Mouse (Mus musculus): Measurements from ENCODE around the gene Lss.

Gene Lss

GRCm38 (mm10) chr10:76531375-76531774 is at the start of gene Lss:
Gene Lss, plus strand, starts transcription at chr10:76531588.
- CTCF ChIA-PET: no interaction called here

GRCm38 (mm10) chr10:76486302-76486701 is 45.1 kb upstream of the Lss start:
- CTCF ChIA-PET: no interaction called here

DNA sequence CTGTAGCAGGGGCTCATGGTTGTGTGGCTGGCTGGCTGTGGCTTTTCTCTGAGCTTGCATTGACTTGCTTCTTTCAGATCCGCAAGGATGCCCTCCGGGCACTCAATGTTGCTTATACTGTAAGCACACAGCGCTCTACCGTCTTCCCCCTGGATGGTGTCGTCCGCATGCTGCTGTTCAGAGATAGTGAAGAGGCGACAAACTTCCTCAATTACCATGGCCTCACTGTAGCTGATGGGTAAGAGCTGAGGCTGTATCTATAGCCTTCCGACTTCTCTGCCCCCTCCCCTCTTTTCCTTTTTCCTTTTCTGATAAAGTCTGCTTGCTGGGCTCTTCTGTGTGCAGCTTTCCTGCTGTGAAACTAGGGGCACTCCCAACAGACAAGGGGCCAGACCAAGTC is 43.1 kb upstream of the Lss start:
- CTCF ChIA-PET: no interaction called here

DNA sequence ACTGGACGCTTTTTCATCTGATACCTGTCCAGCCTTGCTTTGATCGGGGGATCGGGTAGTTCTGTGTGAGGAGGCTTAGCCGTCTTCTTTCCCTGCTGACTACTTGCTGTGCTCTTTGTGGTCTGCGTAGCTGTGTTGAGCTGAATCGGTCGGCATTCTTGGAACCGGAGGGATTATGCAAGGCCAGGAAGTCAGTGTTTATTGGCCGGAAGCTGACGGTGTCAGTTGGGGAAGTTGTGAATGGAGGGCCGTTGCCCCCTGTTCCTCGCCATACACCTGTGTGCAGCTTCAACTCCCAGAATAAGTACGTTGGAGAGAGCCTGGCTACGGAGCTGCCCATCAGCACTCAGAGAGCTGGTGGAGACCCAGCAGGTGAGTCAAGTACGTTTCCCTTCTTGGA is 42.2 kb upstream of the Lss start:
- CTCF ChIA-PET: no interaction called here

DNA sequence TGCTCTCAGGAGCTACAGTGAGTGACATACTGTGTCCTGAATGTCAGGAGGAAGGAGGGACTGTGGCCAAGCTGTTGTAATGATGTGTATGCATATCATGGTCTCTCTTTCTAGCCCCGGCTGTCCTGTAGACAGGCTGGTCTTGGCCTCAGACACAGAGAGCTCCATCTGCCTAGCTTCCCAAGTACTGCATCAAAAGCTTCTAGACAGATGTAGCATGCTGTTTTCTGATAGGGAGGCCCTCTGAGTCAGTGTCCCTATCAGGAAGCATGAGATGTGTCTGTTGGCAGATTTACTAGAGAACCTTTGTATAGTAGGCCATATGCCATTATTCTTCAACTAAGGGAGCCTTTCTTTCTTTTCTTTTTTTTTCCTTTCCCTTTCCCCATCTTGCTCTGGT is 37.9 kb upstream of the Lss start:
- CTCF ChIA-PET: no interaction called here

DNA sequence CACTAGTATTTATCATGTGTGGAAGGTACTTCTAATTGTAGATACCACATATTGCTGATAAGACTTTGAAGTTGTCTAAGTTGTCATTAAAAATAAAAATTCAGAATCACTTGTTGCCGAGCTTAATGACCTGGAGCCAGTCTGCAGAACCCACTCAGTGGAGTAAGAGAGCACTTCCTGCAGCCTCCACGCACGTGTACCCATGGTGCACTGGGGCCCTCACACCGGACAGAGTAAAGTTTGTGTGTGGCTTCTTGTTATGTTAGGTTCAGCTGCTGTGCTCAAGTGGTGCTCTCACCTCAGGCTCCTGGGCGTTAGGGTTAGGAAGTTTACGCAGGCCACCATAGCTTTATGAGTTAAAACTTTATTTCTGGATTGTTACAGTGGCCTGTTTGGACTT is 35.9 kb upstream of the Lss start:
- CTCF ChIA-PET: no interaction called here

GRCm38 (mm10) chr10:76496366-76496765 is 35.0 kb upstream of the Lss start:
- CTCF ChIA-PET: no interaction called here

- CTCF ChIA-PET: no interaction called here
Observed at GRCm38 (mm10) chr10:76497522-76497921, 33.9 kb upstream of the Lss start.

GRCm38 (mm10) chr10:76504271-76504943 is 27.0 kb upstream of the Lss start:
- CTCF ChIA-PET: no interaction called here

DNA sequence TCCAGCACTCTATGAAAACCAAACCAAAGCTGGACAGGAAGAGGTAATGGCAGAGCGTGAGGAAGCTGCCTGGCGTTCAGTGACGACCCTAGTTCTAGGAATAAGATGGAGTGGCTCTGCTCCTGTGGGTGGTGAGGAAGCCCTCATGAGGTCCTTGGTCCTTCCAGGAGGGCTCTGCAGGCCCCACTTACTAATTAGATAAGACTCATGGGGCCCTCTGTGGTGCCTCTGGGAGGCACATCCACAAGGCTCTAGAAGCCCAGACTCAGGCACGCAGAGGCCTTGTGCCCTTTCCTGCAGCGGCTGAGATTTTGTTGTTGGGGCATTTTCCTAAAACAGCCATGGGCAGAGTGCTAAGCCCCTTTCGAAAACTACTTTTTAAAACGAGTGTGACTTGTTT is 25.5 kb upstream of the Lss start:
- CTCF ChIA-PET: no interaction called here

DNA sequence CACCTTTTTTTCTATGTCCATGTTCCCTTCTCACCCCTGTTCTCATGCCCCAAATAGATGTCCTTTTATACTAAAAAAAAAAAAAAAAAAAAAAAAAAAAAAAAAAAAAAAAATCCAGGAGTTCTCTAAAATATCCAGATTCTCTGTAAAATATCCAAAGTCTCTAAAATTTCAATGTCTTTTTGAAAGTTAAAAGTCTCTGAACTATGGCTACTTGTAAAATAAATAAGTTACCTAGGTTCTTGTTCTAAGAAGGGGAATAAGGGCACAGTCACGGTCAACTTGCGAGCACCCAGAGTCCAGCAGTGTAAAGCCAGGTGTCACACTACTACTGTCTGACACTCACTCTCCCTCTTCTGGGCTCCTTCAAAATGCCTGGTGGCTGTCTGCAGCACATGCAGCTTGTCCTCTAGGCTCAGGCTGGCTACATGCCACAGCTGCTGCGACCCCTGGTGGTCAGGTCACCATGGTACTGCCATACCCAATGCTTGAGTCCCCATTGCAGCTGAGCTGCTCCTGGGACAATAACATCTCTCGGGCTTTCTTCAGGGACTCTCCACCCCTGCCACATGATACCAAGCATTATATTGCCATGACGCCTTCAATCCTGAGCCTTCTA is 18.3 kb upstream of the Lss start:
- CTCF ChIA-PET: interaction anchor here (0.7 kb wide), 1 partner anchor 10 kb away, joined by 7 read pairs; no protein-coding TSS in a partner anchor

GRCm38 (mm10) chr10:76530922-76531321 is 466 bp upstream of the Lss start:
- CTCF ChIA-PET: no interaction called here

DNA sequence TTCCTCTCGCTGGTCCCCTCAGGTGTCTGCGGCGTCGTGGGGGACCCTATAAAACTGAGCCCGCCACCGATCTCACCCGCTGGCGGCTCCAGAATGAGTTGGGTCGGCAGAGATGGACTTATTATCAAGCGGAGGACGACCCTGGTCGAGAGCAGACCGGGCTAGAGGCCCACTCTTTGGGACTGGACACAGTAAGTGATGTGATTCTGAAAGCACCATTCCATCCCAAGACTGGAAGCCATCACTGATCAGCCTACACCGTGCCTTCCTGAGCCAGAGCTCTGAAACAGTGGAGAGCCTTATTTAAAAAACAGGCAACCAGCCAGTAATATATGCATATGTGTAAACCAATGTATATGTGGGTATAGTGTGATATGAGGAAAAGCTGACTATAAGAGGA is 440 bp downstream of the Lss start:
- CTCF ChIA-PET: no interaction called here

GRCm38 (mm10) chr10:76535526-76535925 is 4.1 kb downstream of the Lss start:
- CTCF ChIA-PET: no interaction called here

DNA sequence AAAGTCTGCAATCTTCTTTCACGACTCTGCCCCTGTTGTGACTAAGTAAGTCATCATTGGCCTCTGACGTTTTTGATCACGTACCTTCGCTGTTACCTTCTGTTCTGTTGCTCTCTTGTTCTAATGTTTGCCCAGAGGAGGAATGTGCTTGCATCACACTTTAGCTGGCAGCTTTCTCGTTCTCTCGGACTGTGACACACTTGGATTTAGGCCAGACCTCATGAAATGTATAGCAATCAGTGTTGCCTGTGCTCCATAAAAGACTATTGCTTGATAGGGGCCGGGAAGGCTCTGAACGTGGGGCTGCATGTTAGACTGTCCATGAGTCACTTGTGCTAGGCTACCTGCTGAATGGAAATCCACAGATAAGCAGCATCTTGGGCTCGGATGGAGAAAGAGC is 6.2 kb downstream of the Lss start:
- CTCF ChIA-PET: no interaction called here

DNA sequence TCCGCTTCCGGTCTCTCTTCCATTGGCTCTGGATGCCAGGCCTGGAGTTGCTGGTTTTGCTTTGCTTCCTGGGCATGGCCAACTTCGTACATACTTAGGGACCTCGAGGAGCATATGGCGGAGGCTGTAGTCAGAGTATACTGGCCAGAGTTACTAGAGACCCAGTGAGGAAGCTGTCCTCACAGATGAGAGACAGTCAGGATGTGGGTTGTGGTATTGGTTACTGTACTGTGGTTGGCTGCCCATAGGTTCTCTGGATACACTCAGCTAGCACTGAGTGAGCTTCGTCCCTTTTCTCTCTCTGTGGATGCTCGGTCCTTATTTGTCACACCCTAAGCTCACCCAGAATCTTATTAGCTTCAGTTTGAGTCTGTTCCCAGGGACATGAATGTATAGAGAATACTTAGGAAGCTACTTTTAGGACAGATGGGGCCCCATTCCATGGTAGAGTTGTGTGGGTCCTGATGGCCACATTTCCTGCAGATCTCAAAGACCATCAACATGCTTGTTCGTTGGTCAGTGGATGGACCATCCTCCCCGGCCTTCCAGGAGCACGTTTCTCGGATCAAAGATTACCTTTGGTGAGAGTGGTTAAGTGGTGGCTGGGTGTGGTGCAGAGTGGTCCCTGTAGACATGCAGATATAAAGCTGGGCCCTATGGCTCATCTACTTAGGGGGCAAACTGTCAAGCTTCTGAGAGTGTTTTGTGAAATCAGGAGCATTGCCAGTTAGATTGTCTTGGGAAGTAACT is 10.1 kb downstream of the Lss start:
- CTCF ChIA-PET: no interaction called here

DNA sequence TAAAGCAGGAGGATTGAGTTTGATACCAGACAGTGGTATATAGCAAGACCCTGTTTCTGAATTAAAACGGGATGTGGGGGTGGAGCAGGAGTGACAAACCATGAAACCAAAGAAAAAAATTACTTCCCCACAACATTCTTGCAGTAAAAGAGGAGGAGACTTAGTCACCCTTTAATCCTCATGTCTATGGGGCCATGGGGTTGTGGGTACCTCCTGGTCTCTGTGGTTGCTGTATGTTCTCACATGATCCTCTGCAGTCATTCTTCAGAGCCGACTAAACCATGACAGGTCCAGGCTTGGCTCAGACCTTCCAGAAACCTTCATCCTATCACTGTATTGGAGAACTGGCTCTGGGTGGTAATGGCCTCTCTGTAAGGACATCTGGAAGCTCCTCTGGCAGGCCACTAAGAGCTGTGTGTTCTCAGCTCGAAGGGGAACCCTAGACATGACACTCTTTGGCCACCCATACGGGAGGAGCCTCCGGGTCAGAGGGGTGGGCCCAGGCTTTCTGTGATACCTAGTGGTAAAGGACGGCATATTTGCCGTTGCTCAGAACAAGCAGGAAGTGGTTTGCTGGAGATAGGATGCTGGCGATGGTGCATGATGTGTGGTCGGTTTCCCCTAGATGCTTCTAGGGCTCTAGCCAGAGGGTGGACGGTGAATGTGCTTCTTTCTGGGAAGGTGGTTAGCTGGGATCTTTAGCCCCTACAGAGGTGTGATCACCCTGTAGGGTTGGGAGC is 11.4 kb downstream of the Lss start:
- CTCF ChIA-PET: no interaction called here

- CTCF ChIA-PET: no interaction called here
Observed at GRCm38 (mm10) chr10:76546566-76546965, 15.2 kb downstream of the Lss start.

- CTCF ChIA-PET: no interaction called here
Observed at GRCm38 (mm10) chr10:76548218-76548617, 16.8 kb downstream of the Lss start.

GRCm38 (mm10) chr10:76550458-76550857 is 19.1 kb downstream of the Lss start:
- CTCF ChIA-PET: no interaction called here

- CTCF ChIA-PET: no interaction called here
Observed at GRCm38 (mm10) chr10:76551556-76551955, 20.2 kb downstream of the Lss start.

DNA sequence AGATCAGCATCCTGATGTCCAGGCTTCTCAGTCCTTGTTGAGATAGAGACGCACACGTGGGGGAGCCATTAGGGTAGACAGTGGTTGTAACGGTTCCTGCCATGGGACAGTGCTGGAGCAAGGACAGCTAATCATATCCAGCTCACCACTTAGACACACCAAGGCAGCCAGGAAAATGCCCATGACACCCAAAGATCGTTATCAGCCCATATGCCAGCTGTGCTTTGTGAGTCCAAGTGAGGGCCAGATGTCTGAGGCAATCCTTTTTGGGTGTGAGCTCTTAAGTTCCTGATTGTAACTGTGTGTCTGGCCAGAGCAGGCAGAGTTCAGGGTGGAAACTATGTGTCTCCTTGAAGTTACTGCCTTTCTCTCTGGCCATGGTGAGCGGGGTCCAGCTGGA is 22.7 kb downstream of the Lss start:
- CTCF ChIA-PET: no interaction called here

DNA sequence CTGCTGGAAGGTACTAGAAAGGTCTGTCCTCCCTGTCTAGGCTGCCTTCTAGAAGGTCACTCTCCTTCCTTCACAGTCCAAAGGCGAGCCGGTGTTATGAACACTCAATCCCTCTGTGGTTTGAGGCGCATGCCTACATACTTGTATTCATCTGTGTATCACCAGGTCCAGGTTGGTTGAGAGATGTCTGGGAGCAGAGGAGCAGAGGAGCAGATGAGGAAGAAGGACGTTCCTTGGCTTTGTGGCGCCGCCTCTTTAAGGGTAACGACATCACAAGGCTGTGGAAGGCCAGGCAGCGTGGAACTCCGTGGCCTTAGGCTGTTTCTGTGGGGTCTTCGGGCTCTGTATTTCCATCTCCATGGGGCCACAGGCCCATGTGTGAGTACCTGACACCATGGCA is 30.6 kb downstream of the Lss start, which contains the start of gene Spatc1l:
Gene Spatc1l, plus strand, starts transcription at position 301 of the 400 bp plus-strand sequence.
- CTCF ChIA-PET: no interaction called here
